Mouse (Mus musculus): ENCODE measurements at regions not wholly inside any gene's neighbourhood (a gene's known extent, or its start where the extent isn't known, plus 50 kb on each side); places are given as distances from the start of the nearest gene placed in this dataset.

DNA sequence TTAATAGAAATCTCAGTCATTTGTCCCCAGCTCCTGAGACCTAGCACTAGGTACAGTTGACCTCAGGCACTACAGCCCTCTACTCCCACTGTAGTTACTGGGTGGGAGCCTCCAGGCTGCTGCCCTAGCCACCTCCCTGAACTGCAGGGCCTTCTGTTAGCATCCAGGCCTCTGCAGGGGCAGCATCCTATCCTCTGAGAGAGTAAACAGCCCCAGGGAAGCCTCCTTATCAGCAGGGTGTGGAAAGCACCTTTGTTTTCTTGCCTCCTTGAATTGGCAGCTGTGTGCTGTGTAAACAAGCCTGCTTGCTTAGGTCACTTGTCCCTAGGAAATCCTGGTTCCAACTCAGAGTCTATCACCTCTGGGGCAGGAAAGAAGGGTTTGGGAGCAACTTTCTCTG is 66.2 kb upstream of the Rapgef5 start:
- no peak for DNase-seq (ENCODE audit: low spot score)
- peaks cover 19% of the 10 kb centered on the region for H3K4me1 ChIP-seq
- H3K27ac ChIP-seq, result peak overlapping the region; percentile 46; the same call in 1 of the 2 replicates
- no peaks in the 10 kb centered on the region for H3K9me3 ChIP-seq (replicated peaks)
- no peak overlapping the region for H3K4me3 ChIP-seq
- no peaks in the 10 kb centered on the region for H3K27me3 ChIP-seq (ENCODE audit: low read depth, poor library complexity, severe bottlenecking)
- no peaks in the 10 kb centered on the region for H3K36me3 ChIP-seq

DNA sequence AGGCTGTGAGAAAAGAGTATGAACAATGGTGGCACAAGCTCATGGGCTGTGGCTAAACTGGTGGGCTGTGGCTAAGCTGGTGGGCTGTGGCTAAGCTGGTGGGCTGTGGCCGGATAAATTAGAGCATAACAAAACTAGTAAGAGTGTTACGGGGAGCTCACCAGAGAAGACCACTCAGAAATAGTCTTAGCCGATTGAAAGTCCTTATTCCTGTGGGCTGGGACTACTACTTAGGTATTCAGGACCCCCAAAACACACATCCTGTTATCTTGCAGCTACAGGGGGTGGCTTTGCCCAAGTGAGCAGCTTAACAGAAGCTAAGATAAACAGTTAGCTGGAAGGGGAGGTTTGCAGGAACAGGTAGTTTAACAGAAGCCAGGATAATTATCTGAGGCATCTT is 65.4 kb upstream of the Rapgef5 start:
- peaks cover 19% of the 10 kb centered on the region for H3K4me1 ChIP-seq
- WGBS, result 76% methylated on average over 3 of the region's 3 CpGs
- no peaks in the 10 kb centered on the region for H3K9me3 ChIP-seq (replicated peaks)
- no peaks in the 10 kb centered on the region for H3K27me3 ChIP-seq (ENCODE audit: low read depth, poor library complexity, severe bottlenecking)
- no peak for DNase-seq (ENCODE audit: low spot score)
- no peak overlapping the region for H3K27ac ChIP-seq
- H3K4me3 ChIP-seq, result no peak overlapping the region
- no peaks in the 10 kb centered on the region for H3K36me3 ChIP-seq

GRCm38 (mm10) chr12:117451441-117451840 is 64.8 kb upstream of the Rapgef5 start:
- WGBS, result 64% methylated on average over 4 of the region's 4 CpGs
- H3K4me1 ChIP-seq, result peaks cover 19% of the 10 kb centered on the region
- no peak overlapping the region for H3K4me3 ChIP-seq
- DNase-seq (ENCODE audit: low spot score), result no peak
- H3K9me3 ChIP-seq (replicated peaks), result no peaks in the 10 kb centered on the region
- no peak overlapping the region for H3K27ac ChIP-seq
- H3K36me3 ChIP-seq, result no peaks in the 10 kb centered on the region
- no peaks in the 10 kb centered on the region for H3K27me3 ChIP-seq (ENCODE audit: low read depth, poor library complexity, severe bottlenecking)

DNA sequence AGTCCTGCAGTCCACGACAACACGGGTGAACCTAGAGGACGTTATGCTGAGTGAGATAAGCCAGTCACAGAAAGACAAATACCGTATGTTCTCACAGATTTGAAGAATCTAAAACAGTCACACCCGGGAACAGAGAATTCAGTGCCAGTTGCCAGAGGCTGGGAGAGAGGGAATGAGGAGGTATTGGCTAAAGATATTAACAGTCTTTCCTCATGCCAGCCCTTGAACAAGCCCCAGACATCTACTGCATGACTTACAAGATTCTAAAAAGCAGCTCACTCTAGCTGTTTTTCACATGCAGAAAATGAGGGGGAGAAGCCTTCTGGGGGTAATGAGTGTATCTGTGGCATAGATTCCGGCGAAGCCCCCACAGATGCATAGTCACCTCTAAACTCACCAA is 60.5 kb upstream of the Rapgef5 start:
- DNase-seq (ENCODE audit: low spot score), result no peak
- Histone ChIP-seq H3K27ac (no peak overlapping the region), H3K27me3 (ENCODE audit: low read depth, poor library complexity, severe bottlenecking) (no peaks in the 10 kb centered on the region), H3K4me1 (peaks cover 4% of the 10 kb centered on the region), H3K4me3 (no peak overlapping the region), H3K9me3 (replicated peaks) (no peaks in the 10 kb centered on the region), H3K36me3 (no peaks in the 10 kb centered on the region)
- 85% methylated on average over 7 of the region's 7 CpGs for WGBS

GRCm38 (mm10) chr12:117458132-117459070 is 57.9 kb upstream of the Rapgef5 start:
- 51% methylated on average over 9 of the region's 9 CpGs for WGBS
- Histone ChIP-seq H3K27me3 (ENCODE audit: low read depth, poor library complexity, severe bottlenecking) (no peaks in the 10 kb centered on the region), H3K9me3 (replicated peaks) (no peaks in the 10 kb centered on the region), H3K4me1 (peaks cover 6% of the 10 kb centered on the region), H3K4me3 (no peak overlapping the region), H3K36me3 (no peaks in the 10 kb centered on the region), H3K27ac (no peak overlapping the region)
- no peak for DNase-seq (ENCODE audit: low spot score)

- H3K27ac ChIP-seq, result no peak overlapping the region
- H3K27me3 ChIP-seq (ENCODE audit: low read depth, poor library complexity, severe bottlenecking), result no peaks in the 10 kb centered on the region
- no peaks in the 10 kb centered on the region for H3K36me3 ChIP-seq
- no peaks in the 10 kb centered on the region for H3K9me3 ChIP-seq (replicated peaks)
- H3K4me1 ChIP-seq, result peaks cover 7% of the 10 kb centered on the region
- no peak overlapping the region for H3K4me3 ChIP-seq
- 88% methylated on average over 4 of the region's 4 CpGs for WGBS
- no peak for DNase-seq (ENCODE audit: low spot score)
Observed at GRCm38 (mm10) chr12:117459541-117459940, 56.7 kb upstream of the Rapgef5 start.

DNA sequence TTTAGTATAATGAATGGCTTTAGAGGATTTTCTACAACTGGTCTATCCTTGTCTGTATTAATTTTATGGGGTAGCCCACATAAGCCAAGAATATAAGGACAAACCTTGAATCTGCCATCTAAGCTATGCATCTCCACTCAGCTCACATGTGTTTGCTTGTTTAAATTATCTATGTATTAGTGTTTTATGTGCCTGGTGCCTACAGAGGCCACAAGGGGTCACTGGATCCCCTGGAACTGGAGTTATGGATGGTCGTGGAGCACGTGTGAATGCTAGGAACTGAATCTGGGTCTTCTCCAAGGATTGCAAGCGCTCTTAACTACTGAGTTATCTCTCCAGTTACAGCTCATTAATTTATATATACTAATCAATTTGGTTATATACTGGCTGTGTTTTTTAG is 51.1 kb upstream of the Rapgef5 start:
- Histone ChIP-seq H3K36me3 (no peaks in the 10 kb centered on the region), H3K27me3 (ENCODE audit: low read depth, poor library complexity, severe bottlenecking) (no peaks in the 10 kb centered on the region), H3K9me3 (replicated peaks) (no peaks in the 10 kb centered on the region), H3K4me1 (0 out of 2 replicates have a peak, but pooled peaks cover 3% of the 10 kb centered on the region), H3K4me3 (no peak overlapping the region), H3K27ac (no peak overlapping the region)
- 88% methylated on average over 3 of the region's 3 CpGs for WGBS
- DNase-seq (ENCODE audit: low spot score), result no peak

DNA sequence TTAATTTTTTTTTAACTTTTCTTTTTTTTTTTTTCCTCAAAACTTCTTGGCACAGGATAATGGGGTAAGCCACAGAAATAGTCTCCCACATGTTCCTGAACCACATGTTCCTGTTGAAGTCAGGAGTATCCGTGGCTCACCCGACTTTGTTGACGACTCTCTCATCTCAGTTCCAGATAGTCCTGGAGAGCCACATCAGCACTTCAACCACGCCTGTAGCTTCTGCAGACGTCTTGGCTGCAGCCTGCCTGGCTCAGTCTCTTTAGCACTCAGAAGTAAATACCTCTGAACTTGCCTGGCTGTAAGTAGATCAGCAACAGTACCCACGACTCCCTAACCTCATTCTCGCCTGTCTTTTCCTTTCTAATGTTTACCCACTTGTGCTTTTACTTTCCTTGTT is 50.3 kb upstream of the Rapgef5 start:
- H3K36me3 ChIP-seq, result no peaks in the 10 kb centered on the region
- H3K27ac ChIP-seq, result no peak overlapping the region
- H3K9me3 ChIP-seq (replicated peaks), result no peaks in the 10 kb centered on the region
- H3K4me1 ChIP-seq, result 0 out of 2 replicates have a peak, but pooled peaks cover 3% of the 10 kb centered on the region
- H3K27me3 ChIP-seq (ENCODE audit: low read depth, poor library complexity, severe bottlenecking), result no peaks in the 10 kb centered on the region
- H3K4me3 ChIP-seq, result no peak overlapping the region
- WGBS, result 55% methylated on average over 7 of the region's 7 CpGs
- no peak for DNase-seq (ENCODE audit: low spot score)
